Mouse (Mus musculus) E14TG2a.4 (cell line): ENCODE measurements around the gene Rbfox1.

Experiments
- H3K27me3 ChIP-seq: 2 replicates; pipeline ENCODE4 v1.6.1; 2014; ENCODE audit warnings: low read length, control low read depth; ENCODE audit not compliant: insufficient read depth
- H3K36me3 ChIP-seq: 2 replicates; pipeline ENCODE4 v1.6.1; 2014; ENCODE audit warnings: low read length, control low read depth; ENCODE audit not compliant: insufficient read depth
- H3K4me1 ChIP-seq: replicated peaks from 2 replicates; pipeline ENCODE4 v1.6.1; 2014; ENCODE audit warnings: low read depth, low read length, control low read depth
- H3K4me3 ChIP-seq: replicated peaks from 2 replicates; pipeline ENCODE4 v1.5.1; 2014; ENCODE audit warnings: mild to moderate bottlenecking, low read length
- H3K9me3 ChIP-seq: 2 replicates; pipeline ENCODE4 v1.6.1; 2014; ENCODE audit warnings: low read length, control low read depth
- CTCF ChIP-seq: conservative IDR thresholded peaks from 2 replicates; pipeline ENCODE4 v1.5.1; 2014; ENCODE audit warnings: low read length
- NANOG ChIP-seq: IDR thresholded peaks from 2 replicates; pipeline ENCODE4 v1.6.1; 2014; ENCODE audit warnings: borderline replicate concordance, low read length, mixed read lengths
- POU5F1 ChIP-seq: IDR thresholded peaks from 2 replicates; pipeline ENCODE4 v1.6.1; 2014; ENCODE audit warnings: low read length, borderline replicate concordance

Gene Rbfox1

GRCm38 (mm10) chr16:7129591-7129990 lies 1244.4 kb downstream of the Rbfox1 start:
- Histone ChIP-seq H3K9me3 (no peaks in the 10 kb centered on the region), H3K27me3 (0 out of 2 replicates have a peak, but pooled peaks cover 6% of the 10 kb centered on the region), H3K36me3 (no peaks in the 10 kb centered on the region), H3K4me1 (no peaks in the 10 kb centered on the region), H3K4me3 (no peak overlapping the region)
- TF ChIP-seq CTCF (no peak), NANOG (no peak), POU5F1 (no peak)

GRCm38 (mm10) chr16:7132434-7132833 lies 1247.3 kb downstream of the Rbfox1 start:
- no peak for TF ChIP-seq CTCF
- TF ChIP-seq NANOG: no peak
- no peak for TF ChIP-seq POU5F1
- H3K36me3 ChIP-seq: no peaks in the 10 kb centered on the region

GRCm38 (mm10) chr16:7136971-7137370 lies 1251.8 kb downstream of the Rbfox1 start:
- TF ChIP-seq CTCF: peak; percentile 20; the same call in 1 of the 2 replicates
- no peak for TF ChIP-seq POU5F1
- TF ChIP-seq NANOG: no peak
- H3K27me3 ChIP-seq: no peaks in the 10 kb centered on the region

More at GRCm38 (mm10) chr16:7132434-7132833, 1247.3 kb downstream of the Rbfox1 start:
- H3K9me3 ChIP-seq: peaks cover 7% of the 10 kb centered on the region; the same call in 1 of the 2 replicates
- H3K27me3 ChIP-seq: 0 out of 2 replicates have a peak, but pooled peaks cover under 1% of the 10 kb centered on the region
- no peak overlapping the region for H3K4me3 ChIP-seq
- no peaks in the 10 kb centered on the region for H3K4me1 ChIP-seq

GRCm38 (mm10) chr16:7139480-7139879 lies 1254.3 kb downstream of the Rbfox1 start:
- Histone ChIP-seq H3K36me3 (no peaks in the 10 kb centered on the region), H3K9me3 (peaks cover 9% of the 10 kb centered on the region; the same call in 1 of the 2 replicates), H3K27me3 (no peaks in the 10 kb centered on the region), H3K4me3 (no peak overlapping the region), H3K4me1 (no peaks in the 10 kb centered on the region)
- TF ChIP-seq POU5F1: no peak
- no peak for TF ChIP-seq CTCF
- no peak for TF ChIP-seq NANOG

More at GRCm38 (mm10) chr16:7136971-7137370, 1251.8 kb downstream of the Rbfox1 start:
- Histone ChIP-seq H3K4me1 (no peaks in the 10 kb centered on the region), H3K36me3 (no peaks in the 10 kb centered on the region), H3K9me3 (peaks cover 9% of the 10 kb centered on the region; the same call in 1 of the 2 replicates), H3K4me3 (no peak overlapping the region)

- H3K4me3 ChIP-seq: no peak overlapping the region
- TF ChIP-seq NANOG: no peak
- no peak for TF ChIP-seq POU5F1
- TF ChIP-seq CTCF: no peak
- peaks cover 9% of the 10 kb centered on the region; the same call in 1 of the 2 replicates for H3K9me3 ChIP-seq
- H3K36me3 ChIP-seq: no peaks in the 10 kb centered on the region
- no peaks in the 10 kb centered on the region for H3K27me3 ChIP-seq
- H3K4me1 ChIP-seq: no peaks in the 10 kb centered on the region
Measured at GRCm38 (mm10) chr16:7140909-7141308, 1255.8 kb downstream of the Rbfox1 start.

- H3K9me3 ChIP-seq: no peaks in the 10 kb centered on the region
- no peak overlapping the region for H3K4me3 ChIP-seq
- TF ChIP-seq NANOG: no peak
- TF ChIP-seq POU5F1: no peak
- TF ChIP-seq CTCF: no peak
- H3K36me3 ChIP-seq: no peaks in the 10 kb centered on the region
- peaks cover 5% of the 10 kb centered on the region; the same call in 1 of the 2 replicates for H3K27me3 ChIP-seq
- H3K4me1 ChIP-seq: peaks cover 6% of the 10 kb centered on the region
Measured at GRCm38 (mm10) chr16:7145505-7145904, 1260.3 kb downstream of the Rbfox1 start.

- Histone ChIP-seq H3K4me1 (peaks cover 6% of the 10 kb centered on the region), H3K36me3 (no peaks in the 10 kb centered on the region), H3K4me3 (no peak overlapping the region), H3K9me3 (no peaks in the 10 kb centered on the region), H3K27me3 (peaks cover 6% of the 10 kb centered on the region; the same call in 1 of the 2 replicates)
- TF ChIP-seq CTCF (no peak), NANOG (no peak), POU5F1 (no peak)
Measured at GRCm38 (mm10) chr16:7146454-7146853, 1261.3 kb downstream of the Rbfox1 start.

GRCm38 (mm10) chr16:7147884-7148283 lies 1262.7 kb downstream of the Rbfox1 start:
- Histone ChIP-seq H3K4me3 (no peak overlapping the region), H3K9me3 (no peaks in the 10 kb centered on the region), H3K36me3 (no peaks in the 10 kb centered on the region), H3K27me3 (peaks cover 6% of the 10 kb centered on the region; the same call in 1 of the 2 replicates), H3K4me1 (peaks cover 6% of the 10 kb centered on the region)
- no peak for TF ChIP-seq CTCF
- no peak for TF ChIP-seq NANOG
- no peak for TF ChIP-seq POU5F1
